Mouse (Mus musculus): ENCODE data around the gene Cfap36.

Gene Cfap36

GRCm38 (mm10) chr11:29246883-29247650 is at the start of gene Cfap36:
Cfap36 (minus strand) TSS chr11:29247409.
- DNase-seq: peak; percentile 98

GRCm38 (mm10) chr11:29287305-29287704 is 40.1 kb upstream of the Cfap36 start:
- DNase-seq: no peak

- DNase-seq: no peak
Observed at GRCm38 (mm10) chr11:29286040-29286439, 38.8 kb upstream of the Cfap36 start.

GRCm38 (mm10) chr11:29274758-29275157 is 27.5 kb upstream of the Cfap36 start:
- no peak for DNase-seq

GRCm38 (mm10) chr11:29267824-29268223 is 20.6 kb upstream of the Cfap36 start:
- peak; percentile 76 for DNase-seq

GRCm38 (mm10) chr11:29254643-29255042 is 7.4 kb upstream of the Cfap36 start:
- DNase-seq: no peak

- DNase-seq: no peak
Observed at GRCm38 (mm10) chr11:29248386-29248785, 1.2 kb upstream of the Cfap36 start.

- DNase-seq: peak; percentile 11
Observed at GRCm38 (mm10) chr11:29247725-29248124, 516 bp upstream of the Cfap36 start.

- DNase-seq: no peak
Observed at GRCm38 (mm10) chr11:29245988-29246387, 1.2 kb downstream of the Cfap36 start.

GRCm38 (mm10) chr11:29241961-29242360 is 5.2 kb downstream of the Cfap36 start:
- DNase-seq: no peak

GRCm38 (mm10) chr11:29239353-29239752 is 7.9 kb downstream of the Cfap36 start:
- no peak for DNase-seq

- DNase-seq: no peak
Observed at GRCm38 (mm10) chr11:29238551-29238950, 8.7 kb downstream of the Cfap36 start.

GRCm38 (mm10) chr11:29238047-29238446 is 9.2 kb downstream of the Cfap36 start:
- no peak for DNase-seq

- DNase-seq: no peak
Observed at GRCm38 (mm10) chr11:29237364-29237763, 9.8 kb downstream of the Cfap36 start.

GRCm38 (mm10) chr11:29233569-29233968 is 13.6 kb downstream of the Cfap36 start:
- no peak for DNase-seq

- no peak for DNase-seq
Observed at GRCm38 (mm10) chr11:29228957-29229356, 18.3 kb downstream of the Cfap36 start.

- no peak for DNase-seq
Observed at GRCm38 (mm10) chr11:29224754-29225153, 22.5 kb downstream of the Cfap36 start.

GRCm38 (mm10) chr11:29222310-29222709 is 24.9 kb downstream of the Cfap36 start:
- no peak for DNase-seq

GRCm38 (mm10) chr11:29219055-29219454 is 28.2 kb downstream of the Cfap36 start:
- DNase-seq: no peak

- DNase-seq: no peak
Observed at GRCm38 (mm10) chr11:29216196-29216595, 31.0 kb downstream of the Cfap36 start.

- no peak for DNase-seq
Observed at GRCm38 (mm10) chr11:29209774-29210173, 37.4 kb downstream of the Cfap36 start.

- DNase-seq: peak; percentile 4
Observed at GRCm38 (mm10) chr11:29203653-29204052, 43.6 kb downstream of the Cfap36 start.

- no peak for DNase-seq
Observed at GRCm38 (mm10) chr11:29188981-29189380, 58.2 kb downstream of the Cfap36 start.

- no peak for DNase-seq
Observed at GRCm38 (mm10) chr11:29181751-29182150, 65.5 kb downstream of the Cfap36 start.

GRCm38 (mm10) chr11:29180657-29181056 is 66.6 kb downstream of the Cfap36 start:
- DNase-seq: no peak
